Mouse (Mus musculus): Measurements from ENCODE around the gene Tril.

DNA sequence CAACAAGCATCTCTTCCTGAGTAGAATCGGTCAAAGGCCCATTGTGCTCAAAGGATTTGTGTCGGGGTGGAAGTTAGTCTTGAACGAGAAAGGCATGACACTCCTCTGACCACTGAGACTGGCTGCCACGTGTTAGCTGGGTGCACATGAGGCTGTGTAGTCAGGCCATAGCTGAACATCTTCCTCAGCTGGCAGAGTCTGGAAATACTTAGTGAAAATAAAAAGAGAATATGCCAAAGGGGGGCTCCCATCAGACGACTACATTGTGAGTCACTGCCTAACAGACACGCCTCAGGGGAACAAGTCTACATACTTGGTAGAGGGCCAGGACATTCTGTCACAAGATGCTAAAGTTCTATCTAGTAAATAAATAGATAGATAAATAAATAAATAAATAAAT lies 16.5 kb downstream of the Tril start:
- TF ChIP-seq POLR2A (IDR thresholded peaks at IDR 0.05; ENCODE audit: borderline replicate concordance, low read depth, low read length) (no peak), CTCF (IDR thresholded peaks at IDR 0.05; ENCODE audit: low read depth, low read length) (no peak)
